Mouse (Mus musculus) midbrain, embryonic 12.5 days (tissue): ENCODE results near the gene BC017158. TPM values are rescaled to one million over a fixed set of nuclear protein-coding genes. Genes with fewer than 3 reads are reported as not detected.

Experiments used
- microRNA-seq: library from miRNA; unstranded; fragments of <30 nt; microRNA quantifications from one replicate; pipeline ENCODE4, GENCODE M21; 2017
- polyA plus RNA-seq: library from polyadenylated mRNA; unstranded; fragments of >200 nt; fragmentation: Nextera tagmentation; extraction: Ambion mirVana; gene quantifications from 2 replicates; pipeline ENCODE4 v1.2.1, GENCODE M21; 2016

Gene BC017158
- polyA plus RNA-seq, 1 experiment from 2014 or later = 23.1 TPM

Small RNA genes within 50 kb of the gene (microRNA-seq; reads per million reads assigned to microRNA genes)
- not detected for gene Mir3103

Other genes with a start within 250 kb of the BC017158 start
- gene Itgam, start 235.5 kb downstream of the BC017158 start, polyA plus RNA-seq = 0.42 and 1.0 TPM in 2 replicates
- not detected in 2 replicates for gene Gm49368, start 235.5 kb downstream of the BC017158 start, polyA plus RNA-seq
- gene Itgax, start 168.6 kb downstream of the BC017158 start, polyA plus RNA-seq = 0.05 TPM in 1 of 2 replicates, not detected in the other
- gene Itgad, start 143.8 kb downstream of the BC017158 start, polyA plus RNA-seq = not detected in 2 replicates
- gene Cox6a2, start 91.8 kb downstream of the BC017158 start, polyA plus RNA-seq = not detected in 2 replicates
- gene Armc5, start 60.8 kb downstream of the BC017158 start, polyA plus RNA-seq = 16.3 and 16.7 TPM in 2 replicates
- 13.2 TPM in 2 replicates for gene 9130023H24Rik, start 60.1 kb downstream of the BC017158 start, polyA plus RNA-seq
- 39.6 and 50.5 TPM in 2 replicates for gene Tgfb1i1, start 51.4 kb downstream of the BC017158 start, polyA plus RNA-seq
- not detected in 2 replicates for gene Slc5a2, start 32.5 kb downstream of the BC017158 start, polyA plus RNA-seq
- 10.8 and 13.6 TPM in 2 replicates for gene Rgs10, start 120.6 kb upstream of the BC017158 start, polyA plus RNA-seq
- 39.4 and 41.3 TPM in 2 replicates for gene Tial1, start 163.5 kb upstream of the BC017158 start, polyA plus RNA-seq
- gene Bag3, start 225.4 kb upstream of the BC017158 start, polyA plus RNA-seq = 3.9 and 4.6 TPM in 2 replicates